Mouse (Mus musculus): ENCODE measurements around the gene Pla2g4b.

Gene Pla2g4b

GRCm38 (mm10) chr2:120032726-120033467 lies at the start of gene Pla2g4b:
Gene Pla2g4b, plus strand, starts transcription at chr2:120033417.
- no peak for DNase-seq (ENCODE audit: low spot score)

GRCm38 (mm10) chr2:119985871-119986270 lies 47.3 kb upstream of the Pla2g4b start:
- no peak for DNase-seq (ENCODE audit: low spot score)

- no peak for DNase-seq (ENCODE audit: low spot score)
These were observed 46.8 kb upstream of the Pla2g4b start for GRCm38 (mm10) chr2:119986369-119986768.

GRCm38 (mm10) chr2:119987441-119987840 lies 45.8 kb upstream of the Pla2g4b start:
- DNase-seq (ENCODE audit: low spot score), result no peak

GRCm38 (mm10) chr2:119988952-119989351 lies 44.3 kb upstream of the Pla2g4b start:
- DNase-seq (ENCODE audit: low spot score), result no peak

GRCm38 (mm10) chr2:119990881-119991280 lies 42.3 kb upstream of the Pla2g4b start:
- no peak for DNase-seq (ENCODE audit: low spot score)

GRCm38 (mm10) chr2:119992349-119992748 lies 40.9 kb upstream of the Pla2g4b start:
- no peak for DNase-seq (ENCODE audit: low spot score)

- DNase-seq (ENCODE audit: low spot score), result no peak
These were observed 39.7 kb upstream of the Pla2g4b start for GRCm38 (mm10) chr2:119993515-119993914.

GRCm38 (mm10) chr2:119994839-119995238 lies 38.4 kb upstream of the Pla2g4b start:
- no peak for DNase-seq (ENCODE audit: low spot score)

- DNase-seq (ENCODE audit: low spot score), result no peak
These were observed 37.6 kb upstream of the Pla2g4b start for GRCm38 (mm10) chr2:119995391-119996281.

- no peak for DNase-seq (ENCODE audit: low spot score)
These were observed 35.9 kb upstream of the Pla2g4b start for GRCm38 (mm10) chr2:119997354-119997753.

GRCm38 (mm10) chr2:119999731-120000130 lies 33.5 kb upstream of the Pla2g4b start:
- no peak for DNase-seq (ENCODE audit: low spot score)

- no peak for DNase-seq (ENCODE audit: low spot score)
These were observed 32.2 kb upstream of the Pla2g4b start for GRCm38 (mm10) chr2:120000882-120001584.

- DNase-seq (ENCODE audit: low spot score), result peak; percentile 67
These were observed 31.3 kb upstream of the Pla2g4b start for GRCm38 (mm10) chr2:120001956-120002355.

- DNase-seq (ENCODE audit: low spot score), result no peak
These were observed 29.2 kb upstream of the Pla2g4b start for GRCm38 (mm10) chr2:120003970-120004369.

- no peak for DNase-seq (ENCODE audit: low spot score)
These were observed 26.5 kb upstream of the Pla2g4b start for GRCm38 (mm10) chr2:120006696-120007095.

GRCm38 (mm10) chr2:120007680-120008210 lies 25.5 kb upstream of the Pla2g4b start:
- DNase-seq (ENCODE audit: low spot score), result no peak

- DNase-seq (ENCODE audit: low spot score), result no peak
These were observed 24.5 kb upstream of the Pla2g4b start for GRCm38 (mm10) chr2:120008672-120009071.

- peak; percentile 73 for DNase-seq (ENCODE audit: low spot score)
These were observed 21.6 kb upstream of the Pla2g4b start for GRCm38 (mm10) chr2:120011462-120012200.

- DNase-seq (ENCODE audit: low spot score), result peak; percentile 48
These were observed 20.3 kb upstream of the Pla2g4b start for GRCm38 (mm10) chr2:120012924-120013323.

GRCm38 (mm10) chr2:120013831-120014486 lies 19.3 kb upstream of the Pla2g4b start:
- no peak for DNase-seq (ENCODE audit: low spot score)

Measured in testis, postnatal 10 days (tissue).